Mouse (Mus musculus): ENCODE results near the gene Rasl10a. TPM values are rescaled to one million over a fixed set of nuclear protein-coding genes. Genes with fewer than 3 reads are reported as not detected.

Rasl10a gene
- polyA plus RNA-seq, 1 experiment from 2014 or later, result 0.59 TPM

GRCm38 (mm10) chr11:5033136-5033535 is 24.8 kb upstream of the Rasl10a start:
- Histone ChIP-seq H3K9me3 (no peaks in the 10 kb centered on the region), H3K27me3 (no peaks in the 10 kb centered on the region), H3K4me2 (no peak overlapping the region), H3K4me1 (no peaks in the 10 kb centered on the region), H3K4me3 (replicated peaks) (no peak overlapping the region), H3K9ac (no peak overlapping the region), H3K36me3 (replicated peaks) (peaks cover 100% of the 10 kb centered on the region), H3K27ac (no peak overlapping the region)
- ATAC-seq (ENCODE audit: low FRiP score), result no peak
- WGBS, result 99% methylated on average over 3 of the region's 3 CpGs

GRCm38 (mm10) chr11:5035421-5035820 is 22.5 kb upstream of the Rasl10a start:
- H3K4me3 ChIP-seq (replicated peaks), result no peak overlapping the region
- 93% methylated on average over 4 of the region's 4 CpGs for WGBS
- peaks cover 99% of the 10 kb centered on the region for H3K36me3 ChIP-seq (replicated peaks)
- H3K4me1 ChIP-seq, result no peaks in the 10 kb centered on the region
- ATAC-seq (ENCODE audit: low FRiP score), result no peak
- H3K27ac ChIP-seq, result no peak overlapping the region
- no peak overlapping the region for H3K9ac ChIP-seq
- H3K4me2 ChIP-seq, result no peak overlapping the region
- no peaks in the 10 kb centered on the region for H3K27me3 ChIP-seq
- H3K9me3 ChIP-seq, result no peaks in the 10 kb centered on the region

GRCm38 (mm10) chr11:5037146-5037854 is 20.6 kb upstream of the Rasl10a start:
- peaks cover 99% of the 10 kb centered on the region for H3K36me3 ChIP-seq (replicated peaks)
- no peak for ATAC-seq (ENCODE audit: low FRiP score)
- 90% methylated on average over 8 of the region's 8 CpGs for WGBS
- H3K27ac ChIP-seq, result no peak overlapping the region
- no peak overlapping the region for H3K4me2 ChIP-seq
- H3K4me1 ChIP-seq, result no peaks in the 10 kb centered on the region
- no peak overlapping the region for H3K4me3 ChIP-seq (replicated peaks)
- no peaks in the 10 kb centered on the region for H3K9me3 ChIP-seq
- no peak overlapping the region for H3K9ac ChIP-seq
- no peaks in the 10 kb centered on the region for H3K27me3 ChIP-seq

GRCm38 (mm10) chr11:5040585-5040984 is 17.3 kb upstream of the Rasl10a start:
- H3K36me3 ChIP-seq (replicated peaks), result peaks cover 75% of the 10 kb centered on the region
- no peak overlapping the region for H3K9ac ChIP-seq
- H3K4me2 ChIP-seq, result no peak overlapping the region
- H3K27ac ChIP-seq, result no peak overlapping the region
- H3K4me1 ChIP-seq, result no peaks in the 10 kb centered on the region
- no peaks in the 10 kb centered on the region for H3K27me3 ChIP-seq
- 96% methylated on average over 5 of the region's 5 CpGs for WGBS
- no peaks in the 10 kb centered on the region for H3K9me3 ChIP-seq
- no peak overlapping the region for H3K4me3 ChIP-seq (replicated peaks)
- ATAC-seq (ENCODE audit: low FRiP score), result no peak

- no peak for ATAC-seq (ENCODE audit: low FRiP score)
- WGBS, result 88% methylated on average over 18 of the region's 18 CpGs
- H3K36me3 ChIP-seq (replicated peaks), result peaks cover 68% of the 10 kb centered on the region
Observed at GRCm38 (mm10) chr11:5041144-5041780, 16.7 kb upstream of the Rasl10a start.

GRCm38 (mm10) chr11:5042645-5043381 is 15.1 kb upstream of the Rasl10a start:
- no peaks in the 10 kb centered on the region for H3K9me3 ChIP-seq
- H3K36me3 ChIP-seq (replicated peaks), result peaks cover 52% of the 10 kb centered on the region
- no peaks in the 10 kb centered on the region for H3K4me1 ChIP-seq
- ATAC-seq (ENCODE audit: low FRiP score), result no peak
- no peak overlapping the region for H3K9ac ChIP-seq
- no peaks in the 10 kb centered on the region for H3K27me3 ChIP-seq
- no peak overlapping the region for H3K27ac ChIP-seq
- 91% methylated on average over 8 of the region's 8 CpGs for WGBS
- no peak overlapping the region for H3K4me3 ChIP-seq (replicated peaks)
- H3K4me2 ChIP-seq, result no peak overlapping the region

More at GRCm38 (mm10) chr11:5041144-5041780, 16.7 kb upstream of the Rasl10a start:
- H3K9ac ChIP-seq, result no peak overlapping the region
- H3K4me1 ChIP-seq, result no peaks in the 10 kb centered on the region
- no peak overlapping the region for H3K4me3 ChIP-seq (replicated peaks)
- no peaks in the 10 kb centered on the region for H3K27me3 ChIP-seq
- no peaks in the 10 kb centered on the region for H3K9me3 ChIP-seq
- no peak overlapping the region for H3K27ac ChIP-seq
- no peak overlapping the region for H3K4me2 ChIP-seq

GRCm38 (mm10) chr11:5046321-5046926 is 11.5 kb upstream of the Rasl10a start:
- Histone ChIP-seq H3K4me3 (replicated peaks) (no peak overlapping the region), H3K27me3 (no peaks in the 10 kb centered on the region), H3K4me2 (no peak overlapping the region), H3K9ac (no peak overlapping the region), H3K9me3 (no peaks in the 10 kb centered on the region), H3K27ac (no peak overlapping the region), H3K4me1 (no peaks in the 10 kb centered on the region), H3K36me3 (replicated peaks) (peaks cover 17% of the 10 kb centered on the region)
- no peak for ATAC-seq (ENCODE audit: low FRiP score)
- 53% methylated on average over 12 of the region's 12 CpGs for WGBS

GRCm38 (mm10) chr11:5051629-5052028 is 6.3 kb upstream of the Rasl10a start:
- ATAC-seq (ENCODE audit: low FRiP score), result no peak

GRCm38 (mm10) chr11:5052200-5052854 is 5.6 kb upstream of the Rasl10a start:
- no peaks in the 10 kb centered on the region for H3K36me3 ChIP-seq (replicated peaks)
- H3K27ac ChIP-seq, result no peak overlapping the region
- no peaks in the 10 kb centered on the region for H3K9me3 ChIP-seq
- no peak overlapping the region for H3K4me2 ChIP-seq
- no peak overlapping the region for H3K9ac ChIP-seq
- peaks cover 26% of the 10 kb centered on the region for H3K27me3 ChIP-seq
- peaks cover 18% of the 10 kb centered on the region for H3K4me1 ChIP-seq
- ATAC-seq (ENCODE audit: low FRiP score), result no peak
- WGBS, result 78% methylated on average over 10 of the region's 10 CpGs
- H3K4me3 ChIP-seq (replicated peaks), result no peak overlapping the region

More at GRCm38 (mm10) chr11:5051629-5052028, 6.3 kb upstream of the Rasl10a start:
- 68% methylated on average over 10 of the region's 10 CpGs for WGBS
- Histone ChIP-seq H3K27me3 (peaks cover 20% of the 10 kb centered on the region), H3K36me3 (replicated peaks) (no peaks in the 10 kb centered on the region), H3K4me2 (no peak overlapping the region), H3K9me3 (no peaks in the 10 kb centered on the region), H3K9ac (no peak overlapping the region), H3K4me3 (replicated peaks) (no peak overlapping the region), H3K27ac (no peak overlapping the region), H3K4me1 (peaks cover 13% of the 10 kb centered on the region)

- ATAC-seq (ENCODE audit: low FRiP score), result no peak
- Histone ChIP-seq H3K4me3 (replicated peaks) (no peak overlapping the region), H3K4me1 (peaks cover 32% of the 10 kb centered on the region), H3K9ac (no peak overlapping the region), H3K27ac (no peak overlapping the region), H3K27me3 (peaks cover 45% of the 10 kb centered on the region), H3K36me3 (replicated peaks) (no peaks in the 10 kb centered on the region), H3K9me3 (no peaks in the 10 kb centered on the region), H3K4me2 (no peak overlapping the region)
- 92% methylated on average over 14 of the region's 14 CpGs for WGBS
Observed at GRCm38 (mm10) chr11:5054151-5054550, 3.8 kb upstream of the Rasl10a start.

GRCm38 (mm10) chr11:5054874-5055273 is 3.1 kb upstream of the Rasl10a start:
- Histone ChIP-seq H3K36me3 (replicated peaks) (no peaks in the 10 kb centered on the region), H3K9me3 (no peaks in the 10 kb centered on the region), H3K9ac (no peak overlapping the region), H3K27me3 (peaks cover 52% of the 10 kb centered on the region), H3K27ac (no peak overlapping the region), H3K4me3 (replicated peaks) (no peak overlapping the region), H3K4me1 (peaks cover 38% of the 10 kb centered on the region), H3K4me2 (no peak overlapping the region)
- WGBS, result 68% methylated on average over 6 of the region's 6 CpGs
- ATAC-seq (ENCODE audit: low FRiP score), result no peak

Data from forebrain, embryonic 12.5 days (tissue).